Mouse (Mus musculus): ENCODE measurements around the gene Bhlha9. TPM values are rescaled to one million over a fixed set of nuclear protein-coding genes. Genes with fewer than 3 reads are reported as not detected.
A peak's percentile ranks its signal among the peaks of the same experiment; 100 is the strongest.
"Not testable (repeated sequence)": the region's sequence is repeated elsewhere in the genome, so short reads cannot be mapped to it uniquely, and the experiment has no call there.

Gene Bhlha9
- polyA plus RNA-seq, 1 experiment from 2014 or later = 0.92 TPM

GRCm38 (mm10) chr11:76672561-76673384 lies 503 bp downstream of the Bhlha9 start:
- peaks cover 56% of the 10 kb centered on the region for H3K27me3 ChIP-seq (replicated peaks)
- 2% methylated on average over 64 of the region's 64 CpGs for WGBS
- peak overlapping the region; percentile 37 for H3K4me3 ChIP-seq
- H3K9ac ChIP-seq = peak overlapping the region; percentile 37
- no peak for ATAC-seq (replicated peaks)
- 0 out of 2 replicates have a peak, but pooled peaks cover 3% of the 10 kb centered on the region for H3K4me1 ChIP-seq
- no peaks in the 10 kb centered on the region for H3K9me3 ChIP-seq
- H3K36me3 ChIP-seq (replicated peaks) = no peaks in the 10 kb centered on the region
- H3K27ac ChIP-seq = no peak overlapping the region
- H3K4me2 ChIP-seq = peak overlapping the region; percentile 66

- H3K9me3 ChIP-seq = no peaks in the 10 kb centered on the region
- H3K9ac ChIP-seq = no peak overlapping the region
- H3K27me3 ChIP-seq (replicated peaks) = peaks cover 52% of the 10 kb centered on the region
- ATAC-seq (replicated peaks) = no peak
- no peaks in the 10 kb centered on the region for H3K36me3 ChIP-seq (replicated peaks)
- WGBS = 59% methylated on average over 8 of the region's 8 CpGs
- H3K4me2 ChIP-seq = no peak overlapping the region
- H3K4me3 ChIP-seq = no peak overlapping the region
- H3K27ac ChIP-seq = no peak overlapping the region
- H3K4me1 ChIP-seq = 0 out of 2 replicates have a peak, but pooled peaks cover 3% of the 10 kb centered on the region
Measured at GRCm38 (mm10) chr11:76674199-76674598, 1.9 kb downstream of the Bhlha9 start.

GRCm38 (mm10) chr11:76674704-76675103 lies 2.4 kb downstream of the Bhlha9 start:
- Histone ChIP-seq H3K27ac (no peak overlapping the region), H3K27me3 (replicated peaks) (peaks cover 52% of the 10 kb centered on the region), H3K9me3 (no peaks in the 10 kb centered on the region), H3K4me1 (0 out of 2 replicates have a peak, but pooled peaks cover 3% of the 10 kb centered on the region), H3K9ac (no peak overlapping the region), H3K4me2 (no peak overlapping the region), H3K36me3 (replicated peaks) (no peaks in the 10 kb centered on the region), H3K4me3 (no peak overlapping the region)
- ATAC-seq (replicated peaks) = no peak
- 43% methylated on average over 4 of the region's 4 CpGs for WGBS

- WGBS = 35% methylated on average over 7 of the region's 8 CpGs
- not testable (repeated sequence) for H3K9me3 ChIP-seq; H3K27ac ChIP-seq; H3K27me3 ChIP-seq (replicated peaks); ATAC-seq (replicated peaks); H3K9ac ChIP-seq; H3K36me3 ChIP-seq (replicated peaks); H3K4me1 ChIP-seq; H3K4me2 ChIP-seq; H3K4me3 ChIP-seq
Measured at GRCm38 (mm10) chr11:76679508-76679907, 7.2 kb downstream of the Bhlha9 start, which contains the start of gene Trarg1. Trarg1 (plus strand) TSS chr11:76679808.

GRCm38 (mm10) chr11:76685604-76686003 lies 13.3 kb downstream of the Bhlha9 start:
- H3K9me3 ChIP-seq = no peaks in the 10 kb centered on the region
- H3K4me1 ChIP-seq = no peaks in the 10 kb centered on the region
- H3K4me2 ChIP-seq = no peak overlapping the region
- no peak overlapping the region for H3K27ac ChIP-seq
- ATAC-seq (replicated peaks) = no peak
- H3K36me3 ChIP-seq (replicated peaks) = no peaks in the 10 kb centered on the region
- H3K4me3 ChIP-seq = no peak overlapping the region
- no peak overlapping the region for H3K9ac ChIP-seq
- no peaks in the 10 kb centered on the region for H3K27me3 ChIP-seq (replicated peaks)
- WGBS = 71% methylated on average over 2 of the region's 2 CpGs

- no peak for ATAC-seq (replicated peaks)
- no peak overlapping the region for H3K4me2 ChIP-seq
- WGBS = 86% methylated on average over 3 of the region's 3 CpGs
Measured at GRCm38 (mm10) chr11:76692096-76692495, 19.8 kb downstream of the Bhlha9 start.

GRCm38 (mm10) chr11:76695810-76696209 lies 23.5 kb downstream of the Bhlha9 start:
- Histone ChIP-seq H3K9me3 (no peaks in the 10 kb centered on the region), H3K27ac (no peak overlapping the region), H3K4me2 (no peak overlapping the region), H3K36me3 (replicated peaks) (no peaks in the 10 kb centered on the region), H3K9ac (no peak overlapping the region), H3K27me3 (replicated peaks) (no peaks in the 10 kb centered on the region), H3K4me1 (no peaks in the 10 kb centered on the region), H3K4me3 (no peak overlapping the region)
- no peak for ATAC-seq (replicated peaks)
- WGBS = 71% methylated on average over 6 of the region's 6 CpGs

More at GRCm38 (mm10) chr11:76692096-76692495, 19.8 kb downstream of the Bhlha9 start:
- Histone ChIP-seq H3K27me3 (replicated peaks) (no peaks in the 10 kb centered on the region), H3K4me3 (no peak overlapping the region), H3K36me3 (replicated peaks) (no peaks in the 10 kb centered on the region), H3K9me3 (no peaks in the 10 kb centered on the region), H3K4me1 (no peaks in the 10 kb centered on the region), H3K9ac (no peak overlapping the region), H3K27ac (no peak overlapping the region)

- ATAC-seq (replicated peaks) = no peak
- peak overlapping the region; percentile 24; the same call in 1 of the 2 replicates for H3K4me2 ChIP-seq
- no peaks in the 10 kb centered on the region for H3K4me1 ChIP-seq
- no peaks in the 10 kb centered on the region for H3K27me3 ChIP-seq (replicated peaks)
- no peaks in the 10 kb centered on the region for H3K9me3 ChIP-seq
- no peaks in the 10 kb centered on the region for H3K36me3 ChIP-seq (replicated peaks)
- no peak overlapping the region for H3K9ac ChIP-seq
- H3K4me3 ChIP-seq = no peak overlapping the region
- 68% methylated on average over 8 of the region's 9 CpGs for WGBS
- no peak overlapping the region for H3K27ac ChIP-seq
Measured at GRCm38 (mm10) chr11:76699626-76700025, 27.4 kb downstream of the Bhlha9 start.

GRCm38 (mm10) chr11:76707656-76708055 lies 35.4 kb downstream of the Bhlha9 start:
- no peak overlapping the region for H3K4me3 ChIP-seq
- H3K27ac ChIP-seq = no peak overlapping the region
- H3K9me3 ChIP-seq = no peaks in the 10 kb centered on the region
- no peak overlapping the region for H3K9ac ChIP-seq
- no peaks in the 10 kb centered on the region for H3K4me1 ChIP-seq
- no peaks in the 10 kb centered on the region for H3K36me3 ChIP-seq (replicated peaks)
- 91% methylated on average over 3 of the region's 3 CpGs for WGBS
- H3K4me2 ChIP-seq = no peak overlapping the region
- no peaks in the 10 kb centered on the region for H3K27me3 ChIP-seq (replicated peaks)
- ATAC-seq (replicated peaks) = no peak

GRCm38 (mm10) chr11:76708066-76708465 lies 35.8 kb downstream of the Bhlha9 start:
- Histone ChIP-seq H3K9ac (no peak overlapping the region), H3K9me3 (no peaks in the 10 kb centered on the region), H3K4me1 (no peaks in the 10 kb centered on the region), H3K27ac (no peak overlapping the region), H3K4me2 (no peak overlapping the region), H3K27me3 (replicated peaks) (no peaks in the 10 kb centered on the region), H3K4me3 (no peak overlapping the region), H3K36me3 (replicated peaks) (no peaks in the 10 kb centered on the region)
- WGBS = 83% methylated on average over 1 of the region's 1 CpGs
- ATAC-seq (replicated peaks) = no peak

GRCm38 (mm10) chr11:76708881-76709280 lies 36.6 kb downstream of the Bhlha9 start:
- H3K27ac ChIP-seq = no peak overlapping the region
- no peak for ATAC-seq (replicated peaks)
- no peak overlapping the region for H3K9ac ChIP-seq
- no peak overlapping the region for H3K4me2 ChIP-seq
- H3K4me3 ChIP-seq = no peak overlapping the region
- 52% methylated on average over 1 of the region's 1 CpGs for WGBS
- H3K36me3 ChIP-seq (replicated peaks) = no peaks in the 10 kb centered on the region
- no peaks in the 10 kb centered on the region for H3K27me3 ChIP-seq (replicated peaks)
- no peaks in the 10 kb centered on the region for H3K9me3 ChIP-seq
- no peaks in the 10 kb centered on the region for H3K4me1 ChIP-seq

GRCm38 (mm10) chr11:76709625-76710452 lies 37.6 kb downstream of the Bhlha9 start:
- Histone ChIP-seq H3K27ac (no peak overlapping the region), H3K36me3 (replicated peaks) (no peaks in the 10 kb centered on the region), H3K4me2 (peak overlapping the region; percentile 2; the same call in 1 of the 2 replicates), H3K4me1 (no peaks in the 10 kb centered on the region), H3K9me3 (no peaks in the 10 kb centered on the region), H3K9ac (no peak overlapping the region), H3K4me3 (no peak overlapping the region), H3K27me3 (replicated peaks) (no peaks in the 10 kb centered on the region)
- ATAC-seq (replicated peaks) = no peak
- WGBS = 29% methylated on average over 12 of the region's 17 CpGs

All from midbrain, embryonic 15.5 days (tissue).